Mouse (Mus musculus) C2C12 (cell line): ENCODE results near the gene Kcng3.

Experiments used
- CEBPB ChIP-seq: IDR thresholded peaks from one replicate; pipeline ENCODE4 v1.6.1; 2011; ENCODE audit warnings: low read depth, mild to moderate bottlenecking, control low read depth, moderate library complexity
- CTCF ChIP-seq: IDR thresholded peaks from one replicate; pipeline ENCODE4 v1.5.1; 2011; ENCODE audit not compliant: control insufficient read depth, insufficient read depth, insufficient read length
- MAX ChIP-seq: IDR thresholded peaks from one replicate; pipeline ENCODE4 v1.6.1; 2011; ENCODE audit warnings: mild to moderate bottlenecking, control low read depth
- MYOD1 ChIP-seq: IDR thresholded peaks from one replicate; pipeline ENCODE4 v1.6.1; 2011; ENCODE audit warnings: low read depth; ENCODE audit not compliant: control insufficient read depth, insufficient read length
- MYOG ChIP-seq: IDR thresholded peaks from one replicate; pipeline ENCODE4 v1.6.1; 2011; ENCODE audit not compliant: control insufficient read depth, insufficient read length; ENCODE audit errors: extremely low read depth
- USF1 ChIP-seq: IDR thresholded peaks from one replicate; pipeline ENCODE4 v1.6.1; 2011; ENCODE audit warnings: low read depth, mild to moderate bottlenecking, control low read depth, moderate library complexity

DNA sequence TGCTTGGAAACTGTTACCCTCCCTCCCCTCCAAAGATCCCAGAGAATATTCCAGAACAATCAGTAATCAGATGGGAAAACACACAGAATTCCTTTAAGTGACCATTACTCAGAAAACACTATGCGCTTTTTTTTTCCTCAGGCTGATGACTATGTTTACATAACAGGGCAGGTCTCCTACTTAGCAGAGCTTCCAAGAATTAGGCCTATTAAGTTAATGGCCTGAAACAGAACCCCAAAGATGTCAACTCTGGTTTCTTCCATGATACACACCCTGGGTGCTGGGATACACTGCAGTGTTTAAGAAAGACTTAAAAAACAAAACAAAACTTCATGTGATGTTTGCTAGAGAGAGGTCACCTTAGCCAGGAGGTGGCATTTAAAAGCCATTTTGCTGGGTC is 93.0 kb downstream of the Kcng3 start:
- TF ChIP-seq CTCF (no peak), MYOG (no peak), USF1 (no peak), MYOD1 (no peak), MAX (no peak), CEBPB (no peak)
